Mouse (Mus musculus) T-helper 17 cell (primary cell): Measurements from ENCODE around the gene Prtn3.

Experiments
- in situ Hi-C, 2 experiments: fragments of 300-600 bp; cut with MboI, MseI; formaldehyde crosslinking; loops; 1 replicate in 1 of 2; 2 replicates in 1 of 2; pipeline ENCODE4 v1.15.1; 2025; ENCODE audit warnings: high pct_unique_total_duplicates in 2 of 2

Prtn3 gene

GRCm38 (mm10) chr10:79854801-79855541 lies 19.3 kb upstream of the Prtn3 start:
- in situ Hi-C loops, result loop anchor here in 1 of 2 experiments (25.0 kb wide), 1 partner anchor 1268 kb away; the partner anchor contains the start of gene Syde1

GRCm38 (mm10) chr10:79855558-79856184 lies 18.6 kb upstream of the Prtn3 start:
- in situ Hi-C loops, result loop anchor here in 1 of 2 experiments (25.0 kb wide), 1 partner anchor 1268 kb away; the partner anchor contains the start of gene Syde1

GRCm38 (mm10) chr10:79856280-79856679 lies 18.0 kb upstream of the Prtn3 start:
- in situ Hi-C loops, result loop anchor here in 1 of 2 experiments (25.0 kb wide), 1 partner anchor 1269 kb away; the partner anchor contains the start of gene Syde1

- in situ Hi-C loops, result loop anchor here in 1 of 2 experiments (25.0 kb wide), 1 partner anchor 1270 kb away; the partner anchor contains the start of gene Syde1
These were observed 17.4 kb upstream of the Prtn3 start for GRCm38 (mm10) chr10:79856704-79857451.

- in situ Hi-C loops, result loop anchor here in 1 of 2 experiments (25.0 kb wide), 1 partner anchor 1270 kb away; the partner anchor contains the start of gene Syde1
These were observed 16.8 kb upstream of the Prtn3 start for GRCm38 (mm10) chr10:79857452-79857811.

- in situ Hi-C loops, result loop anchor here in 1 of 2 experiments (25.0 kb wide), 1 partner anchor 1271 kb away; the partner anchor contains the start of gene Syde1
These were observed 16.4 kb upstream of the Prtn3 start for GRCm38 (mm10) chr10:79857894-79858293.

- in situ Hi-C loops, result loop anchor here in 1 of 2 experiments (25.0 kb wide), 1 partner anchor 1271 kb away; the partner anchor contains the start of gene Syde1
These were observed 15.7 kb upstream of the Prtn3 start for GRCm38 (mm10) chr10:79858416-79859074.

GRCm38 (mm10) chr10:79859116-79859515 lies 15.2 kb upstream of the Prtn3 start:
- in situ Hi-C loops, result loop anchor here in 1 of 2 experiments (25.0 kb wide), 1 partner anchor 1272 kb away; the partner anchor contains the start of gene Syde1

GRCm38 (mm10) chr10:79860079-79860911 lies 14.0 kb upstream of the Prtn3 start:
- in situ Hi-C loops, result loop anchor here in 1 of 2 experiments (25.0 kb wide), 1 partner anchor 1273 kb away; the partner anchor contains the start of gene Syde1

- in situ Hi-C loops, result loop anchor here in 1 of 2 experiments (25.0 kb wide), 1 partner anchor 1274 kb away; the partner anchor contains the start of gene Syde1
These were observed 12.8 kb upstream of the Prtn3 start for GRCm38 (mm10) chr10:79861230-79862048.

GRCm38 (mm10) chr10:79862049-79862788 lies 12.1 kb upstream of the Prtn3 start:
- in situ Hi-C loops, result loop anchor here in 1 of 2 experiments (25.0 kb wide), 1 partner anchor 1275 kb away; the partner anchor contains the start of gene Syde1

- in situ Hi-C loops, result loop anchor here in 1 of 2 experiments (25.0 kb wide), 1 partner anchor 1276 kb away; the partner anchor contains the start of gene Syde1
These were observed 11.4 kb upstream of the Prtn3 start for GRCm38 (mm10) chr10:79862925-79863324.

- in situ Hi-C loops, result loop anchor here in 1 of 2 experiments (25.0 kb wide), 1 partner anchor 1277 kb away; the partner anchor contains the start of gene Syde1
These were observed 9.7 kb upstream of the Prtn3 start for GRCm38 (mm10) chr10:79864351-79865188.

GRCm38 (mm10) chr10:79865189-79865601 lies 9.1 kb upstream of the Prtn3 start:
- in situ Hi-C loops, result loop anchor here in 1 of 2 experiments (25.0 kb wide), 1 partner anchor 1278 kb away; the partner anchor contains the start of gene Syde1

- in situ Hi-C loops, result loop anchor here in 1 of 2 experiments (25.0 kb wide), 1 partner anchor 1279 kb away; the partner anchor contains the start of gene Syde1
These were observed 8.4 kb upstream of the Prtn3 start for GRCm38 (mm10) chr10:79865801-79866295.

- in situ Hi-C loops, result loop anchor here in 1 of 2 experiments (25.0 kb wide), 1 partner anchor 1279 kb away; the partner anchor contains the start of gene Syde1
These were observed 7.7 kb upstream of the Prtn3 start for GRCm38 (mm10) chr10:79866601-79867000.
